Mouse (Mus musculus): Measurements from ENCODE around the gene Thsd7a. TPM values are rescaled to one million over a fixed set of nuclear protein-coding genes. Genes with fewer than 3 reads are reported as not detected.

The Thsd7a gene
- total RNA-seq, 4 experiments from 2014 or later, result 11.0 to 14.5 (median 11.5) TPM

DNA sequence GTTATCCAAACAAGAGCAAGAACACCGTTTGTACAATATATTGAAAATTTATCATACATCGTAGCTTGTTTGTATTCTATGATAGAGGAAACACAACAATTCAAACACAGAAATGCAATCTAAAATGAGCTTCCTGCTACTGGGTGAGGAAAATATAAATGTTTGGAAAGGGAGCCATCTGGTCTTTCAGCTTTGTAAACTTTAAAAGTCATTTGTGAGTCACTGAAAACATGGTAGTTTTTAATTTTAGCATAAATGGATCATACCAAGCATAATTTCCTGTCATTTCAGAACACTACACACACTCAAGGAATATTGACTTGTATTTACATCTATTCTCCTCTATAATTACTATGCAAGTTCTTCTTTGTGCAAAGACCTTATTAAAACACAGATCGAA, 363.6 kb downstream of the Thsd7a start:
- DNase-seq, result no peak

GRCm38 (mm10) chr6:12381136-12381778, 368.0 kb downstream of the Thsd7a start:
- DNase-seq, result no peak

- no peak for DNase-seq
Measured at GRCm38 (mm10) chr6:12380717-12381116, 368.5 kb downstream of the Thsd7a start.

DNA sequence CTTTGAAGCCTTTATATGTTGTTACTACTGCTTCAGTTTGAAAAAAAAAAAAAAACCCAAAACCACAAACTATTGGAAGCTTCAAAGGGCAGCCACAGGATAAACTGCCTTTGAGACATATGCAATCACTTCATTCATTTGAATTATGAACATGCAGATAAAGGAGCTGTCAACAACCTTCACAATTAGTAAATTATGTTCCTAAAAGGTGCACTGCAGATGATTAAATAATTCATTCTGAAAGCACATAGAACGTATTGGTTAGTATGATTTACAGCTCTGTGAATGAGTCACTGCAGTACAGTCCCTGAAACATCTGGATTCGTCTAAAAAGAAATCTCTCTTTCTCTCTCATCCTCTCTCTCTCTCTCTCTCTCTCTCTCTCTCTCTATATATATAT, 390.5 kb downstream of the Thsd7a start:
- DNase-seq, result no peak

- no peak for DNase-seq
Measured at GRCm38 (mm10) chr6:12353573-12353972, 395.6 kb downstream of the Thsd7a start.

DNA sequence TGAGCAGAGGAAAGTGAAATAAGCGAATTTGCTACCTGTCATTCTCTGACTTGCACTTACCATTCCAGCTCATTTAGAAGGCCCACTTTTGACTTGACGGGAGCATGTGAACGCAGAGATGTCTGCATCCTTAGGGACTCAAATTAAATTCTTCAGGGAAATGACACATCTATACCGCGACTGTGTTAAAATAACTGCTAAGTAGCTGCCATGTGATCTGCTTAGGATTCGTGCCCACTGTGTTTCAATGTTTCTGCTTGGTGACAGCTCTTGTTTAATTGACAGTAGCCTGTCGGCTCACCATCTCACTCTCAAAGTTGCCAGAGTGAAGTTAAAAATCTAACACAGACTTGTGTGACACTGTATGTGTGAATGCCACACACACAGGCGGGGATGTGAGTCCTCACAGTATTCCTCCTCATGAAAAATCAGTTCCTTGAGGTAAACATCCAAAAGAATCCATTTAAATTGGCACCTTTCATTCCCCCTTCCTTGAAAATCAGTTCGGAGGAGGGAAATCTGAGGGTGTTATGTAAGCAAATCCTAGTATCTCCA, 397.0 kb downstream of the Thsd7a start:
- DNase-seq, result no peak

GRCm38 (mm10) chr6:12350753-12351152, 398.5 kb downstream of the Thsd7a start:
- no peak for DNase-seq

GRCm38 (mm10) chr6:12349105-12349759, 400.0 kb downstream of the Thsd7a start:
- DNase-seq, result no peak

GRCm38 (mm10) chr6:12348667-12349066, 400.5 kb downstream of the Thsd7a start:
- no peak for DNase-seq

GRCm38 (mm10) chr6:12336590-12337584, 412.3 kb downstream of the Thsd7a start:
- DNase-seq, result no peak

- DNase-seq, result no peak
Measured at GRCm38 (mm10) chr6:12315070-12315909, 433.9 kb downstream of the Thsd7a start.

- no peak for DNase-seq
Measured at GRCm38 (mm10) chr6:12307502-12307901, 441.7 kb downstream of the Thsd7a start.

DNA sequence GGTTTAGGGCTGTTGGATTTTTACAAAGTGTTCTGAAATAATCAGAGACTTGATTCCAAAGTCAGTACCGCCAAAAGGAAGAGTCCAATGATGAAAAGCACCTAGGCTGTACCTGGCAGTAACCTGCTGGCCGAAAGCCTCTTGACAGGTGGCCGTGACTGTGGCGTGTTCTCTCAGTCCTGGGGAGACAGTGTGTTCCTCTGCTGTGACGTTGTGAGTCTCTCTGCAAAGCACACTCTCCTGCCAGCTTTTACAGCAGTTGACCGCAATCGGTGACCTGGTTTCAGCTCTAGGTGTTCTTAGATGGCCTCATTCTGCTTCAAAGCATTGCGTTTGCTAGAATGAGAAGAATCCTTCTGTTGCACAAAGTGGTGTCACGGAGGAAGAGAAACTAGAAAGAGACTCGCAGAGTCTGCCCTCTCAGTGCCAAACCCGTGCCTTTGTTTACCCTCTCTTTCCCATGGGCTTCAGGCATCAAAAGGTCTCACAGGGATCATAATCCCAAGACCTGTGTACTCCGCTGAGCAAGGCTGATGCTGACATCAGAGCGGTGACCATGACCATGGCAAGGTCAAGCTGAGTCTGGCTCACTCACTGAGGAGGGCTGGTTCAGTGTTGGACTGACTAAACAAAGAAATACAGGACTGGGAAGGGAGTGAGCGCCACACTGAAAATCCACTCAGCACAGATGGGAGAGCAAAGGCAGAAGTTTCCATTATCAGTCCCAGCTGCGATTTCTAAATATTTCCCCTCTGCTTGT, 486.4 kb downstream of the Thsd7a start:
- DNase-seq, result peak; percentile 74

Data from adrenal gland, adult 8-10 months (tissue).